Mouse (Mus musculus) kidney, postnatal 25 days (tissue): ENCODE data around the gene Pomt1.

Experiments
- DNase-seq, 2 experiments: peaks; one replicate each; pipeline ENCODE4 v3.0.0; 2021; ENCODE audit warnings: mixed read lengths in 2 of 2

Pomt1 gene

DNA sequence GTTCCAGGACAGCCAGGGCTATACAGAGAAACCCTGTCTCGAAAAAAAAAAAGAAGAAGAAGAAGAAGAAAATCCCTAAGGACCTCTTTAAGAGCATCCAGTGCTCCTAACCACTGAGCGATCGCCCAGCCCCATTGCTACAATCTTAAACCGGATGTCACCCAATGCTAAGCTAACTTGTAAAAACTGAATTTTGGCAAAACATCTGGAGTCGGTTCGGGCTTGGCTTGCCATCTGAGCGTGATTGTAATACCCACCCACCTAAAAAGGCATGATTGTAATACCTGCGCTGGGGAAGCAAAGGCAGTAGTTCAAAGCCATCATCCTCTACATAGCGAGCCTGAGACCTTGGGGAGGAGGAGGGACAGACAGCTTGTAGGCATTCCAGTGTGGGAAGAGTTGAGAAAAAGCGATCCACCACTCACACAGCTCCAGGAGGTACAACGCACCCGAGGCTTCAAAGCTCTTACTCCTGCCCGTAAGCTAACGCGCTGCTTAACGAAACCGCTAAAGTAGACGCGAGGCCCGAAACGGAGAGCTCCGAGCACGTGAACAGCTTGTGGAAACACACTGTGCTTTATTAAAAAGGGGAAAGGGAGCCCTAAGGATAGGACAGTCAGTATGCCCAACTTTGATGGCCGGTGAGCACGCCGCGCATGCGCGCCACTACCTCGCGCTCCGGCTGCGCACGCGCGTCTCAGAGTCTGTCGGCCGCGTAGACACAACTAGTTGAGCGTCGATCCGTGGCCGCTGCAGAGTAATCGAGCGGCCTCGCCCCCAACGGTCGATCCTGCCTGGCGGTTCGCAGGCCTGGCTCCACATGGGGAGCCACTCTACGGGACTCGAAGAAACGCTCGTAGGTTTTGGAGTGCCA is at the start of gene Pomt1:
TSS of gene Pomt1 (plus strand) at position 705 of the 874 bp plus-strand sequence.
- DNase-seq, result peak; percentile 90 to 95

- DNase-seq, result no peak
These were observed 49.3 kb upstream of the Pomt1 start for GRCm38 (mm10) chr2:32187019-32187551.

- no peak for DNase-seq
These were observed 48.7 kb upstream of the Pomt1 start for GRCm38 (mm10) chr2:32187649-32188048.

- DNase-seq, result no peak
These were observed 47.2 kb upstream of the Pomt1 start for GRCm38 (mm10) chr2:32189060-32189681.

DNA sequence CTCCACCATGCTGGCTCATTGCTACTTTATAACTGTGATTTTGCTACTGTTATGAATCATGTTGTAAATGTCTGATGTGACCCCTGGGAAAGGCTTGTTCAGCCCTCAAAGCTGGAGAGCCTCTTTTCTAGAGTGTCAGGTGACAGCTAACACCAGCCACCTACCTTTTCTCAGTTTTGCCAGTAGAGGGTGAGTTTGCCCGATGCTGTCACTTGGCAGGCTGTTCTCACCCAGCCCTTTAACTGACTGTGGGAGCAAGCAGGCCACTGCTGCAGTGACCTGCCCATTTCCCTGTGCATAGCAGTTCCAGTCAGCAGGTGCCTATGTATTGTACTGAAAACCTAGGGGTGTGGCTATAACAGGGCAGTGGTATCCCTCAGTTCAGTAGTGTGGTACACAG is 45.8 kb upstream of the Pomt1 start:
- no peak for DNase-seq

GRCm38 (mm10) chr2:32191872-32192507 is 44.4 kb upstream of the Pomt1 start:
- DNase-seq, result peak; percentile 81 to 84

DNA sequence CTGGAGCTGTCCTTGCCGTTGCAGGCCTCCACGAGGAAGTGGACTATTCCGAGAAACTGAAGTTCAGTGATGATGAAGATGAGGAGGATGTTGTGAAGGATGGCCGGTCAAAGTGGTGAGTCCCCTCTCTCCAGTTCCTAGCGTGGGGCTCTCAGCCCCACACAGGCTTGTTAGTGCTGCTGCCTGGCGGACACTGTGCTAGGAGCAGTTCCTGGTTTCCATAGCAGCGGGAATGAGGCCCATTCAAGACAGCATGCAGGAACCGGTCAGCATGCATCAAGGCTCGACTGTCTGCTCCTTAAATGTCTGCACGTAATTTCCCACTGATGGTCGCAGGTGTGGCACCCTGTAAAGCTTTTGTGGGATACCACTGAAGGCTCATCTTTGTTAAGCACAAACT is 37.4 kb upstream of the Pomt1 start:
- no peak for DNase-seq

DNA sequence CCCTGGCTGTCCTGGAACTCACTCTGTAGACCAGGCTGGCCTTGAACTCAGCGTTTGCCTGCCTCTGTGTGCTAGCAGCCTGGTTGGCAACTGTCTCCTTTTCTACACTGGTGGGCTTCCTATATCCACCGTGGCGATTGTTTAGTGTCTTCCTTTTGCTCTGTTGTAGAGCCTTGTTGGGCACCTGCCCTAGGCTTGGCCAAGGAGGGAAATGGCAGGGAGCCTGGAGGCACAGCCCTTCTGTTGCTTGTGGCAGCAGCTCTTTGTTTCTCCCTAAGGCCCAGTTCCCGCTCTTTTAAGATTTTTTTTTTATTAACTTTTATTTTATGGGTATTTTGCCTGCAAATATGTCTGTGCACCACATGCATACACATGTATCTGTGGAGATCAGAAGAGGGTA is 36.4 kb upstream of the Pomt1 start:
- no peak for DNase-seq

DNA sequence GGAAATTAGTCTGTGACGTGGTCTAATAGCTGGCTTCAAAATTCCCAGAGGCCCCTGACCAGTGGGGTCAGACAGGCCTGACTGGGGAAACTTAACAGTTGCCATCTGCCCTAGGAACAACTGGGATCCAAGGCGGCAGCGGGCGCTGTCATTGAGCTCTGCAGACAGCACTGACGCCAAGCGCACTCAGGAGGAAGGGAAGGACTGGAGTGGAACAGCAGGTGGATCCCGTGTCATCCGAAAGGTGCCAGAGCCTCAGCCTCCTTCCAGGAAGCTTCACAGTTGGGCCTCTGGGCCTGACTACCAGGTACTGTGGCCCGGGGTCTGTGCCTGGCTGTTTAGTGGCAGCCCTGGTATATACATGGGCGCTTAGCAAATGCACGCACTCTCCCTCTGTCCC is 35.7 kb upstream of the Pomt1 start:
- no peak for DNase-seq

DNA sequence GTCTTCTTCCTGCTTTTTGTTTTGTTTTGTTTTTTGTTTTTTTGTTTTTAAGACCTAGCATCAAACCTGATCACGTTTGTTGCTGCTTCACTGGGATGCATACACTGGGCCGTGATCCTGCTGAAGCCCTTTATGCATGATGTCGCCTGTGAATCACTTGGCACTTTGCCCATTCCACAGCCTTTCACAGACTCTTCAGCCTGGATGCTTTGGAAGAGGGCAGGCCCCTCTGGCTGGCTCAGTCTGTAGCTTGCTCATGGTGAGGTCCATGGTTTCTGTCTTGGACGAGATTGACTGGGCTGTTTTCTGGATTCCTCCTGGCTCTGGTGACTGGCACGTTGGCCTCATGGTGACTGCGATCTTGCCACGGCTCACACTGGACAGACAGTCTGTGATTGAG is 34.9 kb upstream of the Pomt1 start:
- DNase-seq, result no peak

DNA sequence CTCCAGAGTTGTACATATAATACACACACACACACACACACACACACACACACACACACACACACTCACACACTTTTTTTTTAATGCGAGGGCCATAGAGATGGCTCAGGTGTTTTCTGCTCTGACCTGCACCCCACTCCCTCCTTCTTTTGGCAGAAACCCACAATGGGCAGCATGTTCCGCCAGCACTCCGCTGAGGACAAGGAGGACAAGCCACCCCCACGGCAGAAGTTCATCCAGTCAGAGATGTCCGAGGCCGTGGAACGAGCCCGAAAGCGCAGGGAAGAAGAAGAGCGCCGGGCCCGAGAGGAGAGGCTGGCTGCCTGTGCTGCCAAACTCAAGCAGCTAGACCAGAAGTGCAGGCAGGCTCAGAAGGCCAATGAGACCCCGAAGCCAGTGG is 32.5 kb upstream of the Pomt1 start:
- DNase-seq, result no peak

GRCm38 (mm10) chr2:32207682-32208081 is 28.7 kb upstream of the Pomt1 start:
- DNase-seq, result peak; percentile 56 to 82

- no peak for DNase-seq
These were observed 24.7 kb upstream of the Pomt1 start for GRCm38 (mm10) chr2:32211689-32212088.

DNA sequence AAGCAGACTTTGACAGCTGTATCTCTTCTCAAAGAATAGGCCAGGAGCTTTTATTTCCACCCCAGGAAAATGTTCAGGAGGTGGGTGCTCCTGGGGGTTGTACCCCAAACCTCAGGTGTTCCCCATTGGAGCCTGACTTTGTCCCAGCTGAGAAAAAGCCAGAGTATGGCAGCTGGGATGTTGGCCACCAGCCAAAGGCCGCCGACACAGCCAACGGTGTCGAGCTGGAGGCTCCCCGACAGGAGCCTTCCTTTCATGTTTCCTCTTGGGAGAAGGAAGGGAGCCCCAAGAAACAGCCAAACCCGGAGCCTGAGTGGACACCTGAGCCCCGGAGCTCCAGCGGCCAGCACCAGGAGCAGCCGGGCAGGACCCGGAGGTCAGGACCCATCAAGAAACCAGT is 23.4 kb upstream of the Pomt1 start:
- peak in 1 of 2 experiments; percentile 29 for DNase-seq

GRCm38 (mm10) chr2:32215576-32215975 is 20.8 kb upstream of the Pomt1 start:
- no peak for DNase-seq

- no peak for DNase-seq
These were observed 19.9 kb upstream of the Pomt1 start for GRCm38 (mm10) chr2:32216506-32216905.

- DNase-seq, result no peak
These were observed 18.7 kb upstream of the Pomt1 start for GRCm38 (mm10) chr2:32217656-32218055.

DNA sequence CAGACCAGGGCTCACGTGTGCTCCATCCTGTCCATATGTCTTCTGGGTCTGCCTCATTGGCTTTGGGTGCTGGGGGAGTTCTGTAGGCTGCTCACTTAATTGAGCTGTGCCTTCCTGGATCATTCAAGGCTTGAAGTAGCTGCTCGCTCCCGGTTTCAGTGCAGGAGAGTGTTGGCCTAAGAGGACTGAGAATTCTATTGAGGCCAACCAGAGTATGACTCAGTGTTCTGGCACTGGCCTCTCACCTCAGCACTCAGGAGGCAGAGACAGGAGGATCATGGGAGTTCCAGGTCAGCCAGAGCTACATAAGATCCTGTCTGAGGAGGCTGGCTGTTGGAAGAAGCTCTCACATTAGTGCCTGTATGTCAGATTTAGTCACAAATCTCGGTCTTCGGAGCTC is 18.3 kb upstream of the Pomt1 start:
- DNase-seq, result no peak

DNA sequence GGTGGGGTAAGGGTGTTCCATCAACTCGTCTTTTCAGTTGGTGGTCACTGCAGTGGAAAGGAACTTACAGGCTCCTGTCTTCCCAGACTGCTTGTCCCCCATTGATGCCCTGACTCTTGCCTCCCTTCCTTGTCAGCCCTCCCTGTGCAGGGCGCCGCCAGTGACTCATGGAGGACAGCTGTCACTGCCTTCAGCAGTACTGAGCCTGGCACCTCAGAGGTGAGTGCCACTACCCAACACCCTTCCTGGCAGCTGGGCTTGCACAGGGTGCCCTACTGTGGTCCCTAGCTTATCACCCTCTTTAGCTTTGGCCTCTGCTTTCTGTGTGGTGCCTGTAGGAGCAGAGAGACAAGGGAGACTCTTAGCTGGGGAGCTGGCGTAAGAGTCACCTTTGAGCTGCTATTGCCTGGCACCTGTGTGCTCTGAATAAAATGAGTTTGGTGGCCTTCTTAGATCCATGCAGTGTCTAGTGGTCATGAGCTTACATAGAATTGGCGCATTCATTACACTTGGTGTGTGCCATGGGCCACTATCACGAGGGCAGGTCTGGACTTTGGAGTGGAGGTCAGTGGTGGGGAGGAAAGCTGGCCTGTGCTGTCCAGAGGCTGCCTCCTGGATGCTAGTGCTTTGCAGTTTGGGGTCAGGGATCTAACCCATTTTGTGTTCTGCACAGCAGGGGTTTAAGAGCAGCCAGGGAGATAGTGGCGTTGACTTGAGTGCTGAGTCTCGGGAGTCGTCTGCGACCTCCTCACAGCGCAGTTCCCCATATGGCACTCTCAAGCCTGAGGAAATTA is 17.7 kb upstream of the Pomt1 start:
- peak; percentile 73 to 89 for DNase-seq

DNA sequence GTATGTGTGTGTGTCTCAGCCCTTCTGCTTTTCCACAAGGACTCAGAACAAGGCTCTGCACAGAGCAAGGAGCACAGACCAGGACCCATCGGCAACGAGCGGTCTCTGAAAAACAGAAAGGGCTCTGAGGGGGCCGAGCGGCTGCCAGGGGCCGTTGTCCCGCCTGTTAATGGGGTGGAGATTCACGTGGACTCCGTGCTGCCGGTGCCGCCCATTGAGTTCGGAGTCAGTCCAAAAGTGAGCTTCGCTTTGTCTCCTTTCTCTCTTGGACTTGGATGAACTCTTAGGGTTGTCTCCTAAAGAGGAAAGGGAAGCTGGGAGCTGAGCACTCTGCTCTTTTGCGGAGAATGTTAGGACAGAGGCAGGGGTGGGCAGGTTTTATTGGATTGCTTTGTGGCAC is 16.9 kb upstream of the Pomt1 start:
- DNase-seq, result no peak

- no peak for DNase-seq
These were observed 16.4 kb upstream of the Pomt1 start for GRCm38 (mm10) chr2:32220021-32220420.

DNA sequence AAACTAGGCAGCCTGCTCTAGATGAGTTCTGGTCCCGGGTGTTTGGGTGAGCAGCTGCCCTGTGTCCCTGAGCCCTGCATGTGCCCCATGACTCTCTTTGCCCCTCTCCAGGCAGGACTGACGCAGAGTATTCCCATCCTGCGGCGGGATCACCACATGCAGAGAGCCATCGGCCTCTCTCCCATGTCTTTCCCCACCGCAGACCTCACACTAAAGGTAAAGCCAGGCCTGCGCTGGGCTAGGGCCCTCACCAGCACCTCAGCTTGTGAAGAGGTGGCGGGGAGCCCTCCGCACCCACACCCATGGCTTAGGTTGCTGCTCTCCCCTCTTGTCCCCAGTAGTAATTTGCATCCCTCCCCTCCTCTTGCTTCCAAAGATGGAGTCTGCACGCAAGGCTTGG is 15.4 kb upstream of the Pomt1 start:
- no peak for DNase-seq

DNA sequence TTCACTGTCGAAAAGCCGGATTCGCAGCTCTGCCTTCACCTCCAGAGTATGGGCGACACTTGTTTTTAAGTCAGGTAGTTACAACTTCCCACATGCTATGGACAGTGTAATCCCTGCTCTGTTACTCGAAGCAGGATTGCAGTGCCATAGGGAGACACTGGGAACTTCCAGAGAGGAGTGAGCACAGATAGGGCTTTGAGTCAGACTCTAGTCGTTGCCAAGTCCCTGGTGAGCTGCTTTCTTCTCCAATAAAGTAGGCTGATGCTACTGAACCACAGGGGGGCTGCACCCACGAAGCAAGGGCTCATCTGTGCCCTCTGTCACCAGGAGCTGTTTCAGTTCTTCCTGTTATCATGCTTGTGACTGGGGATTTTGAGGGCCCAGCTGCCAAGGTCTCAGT is 14.8 kb upstream of the Pomt1 start:
- DNase-seq, result no peak
